Mouse (Mus musculus) limb, embryonic 14.5 days (tissue): ENCODE measurements around the gene Gm5089. TPM values are rescaled to one million over a fixed set of nuclear protein-coding genes. Genes with fewer than 3 reads are reported as not detected.

Experiments used
- ATAC-seq: fragments of 200-750 bp; cut with Nextera tagmentation; 2 replicates; pipeline ENCODE4 v1.8.0; 2017; ENCODE audit warnings: low read depth, moderate number of reproducible peaks, moderate TSS enrichment; ENCODE audit not compliant: low FRiP score
- DNase-seq: peaks from one replicate; pipeline ENCODE4 v3.0.0-alpha.2; 2015; ENCODE audit warnings: low spot score
- H3K27ac ChIP-seq: fragments of 300-500 bp; sonication (generic); replicated peaks from 2 replicates; pipeline ENCODE4 v1.5.1; 2014; ENCODE audit warnings: low read depth, mild to moderate bottlenecking, low read length, moderate library complexity, mixed read lengths
- H3K27me3 ChIP-seq: fragments of 300-500 bp; sonication (generic); 2 replicates; pipeline ENCODE4 v1.6.1; 2014; ENCODE audit warnings: low read length, mixed read lengths; ENCODE audit not compliant: control insufficient read depth, insufficient read depth
- H3K36me3 ChIP-seq: fragments of 300-500 bp; sonication (generic); 2 replicates; pipeline ENCODE4 v1.6.1; 2014; ENCODE audit warnings: mild to moderate bottlenecking, low read length, moderate library complexity, mixed read lengths; ENCODE audit not compliant: control insufficient read depth, insufficient read depth
- H3K4me1 ChIP-seq: fragments of 300-500 bp; sonication (generic); 2 replicates; pipeline ENCODE4 v1.6.1; 2014; ENCODE audit warnings: antibody characterized with exemption, low read length, mixed read lengths; ENCODE audit not compliant: control insufficient read depth, insufficient read depth
- H3K4me2 ChIP-seq: fragments of 300-500 bp; sonication (generic); replicated peaks from 2 replicates; pipeline ENCODE4 v1.6.1; 2014; ENCODE audit warnings: low read depth, mild to moderate bottlenecking, low read length, moderate library complexity; ENCODE audit not compliant: severe bottlenecking
- H3K4me3 ChIP-seq: fragments of 300-500 bp; sonication (generic); replicated peaks from 2 replicates; pipeline ENCODE4 v1.5.1; 2014; ENCODE audit warnings: low read length
- H3K9ac ChIP-seq: fragments of 300-500 bp; sonication (generic); 2 replicates; pipeline ENCODE4 v1.6.1; 2014; ENCODE audit warnings: mild to moderate bottlenecking, low read depth, low read length, moderate library complexity; ENCODE audit not compliant: severe bottlenecking
- H3K9me3 ChIP-seq: fragments of 300-500 bp; sonication (generic); 2 replicates; pipeline ENCODE4 v1.6.1; 2016; ENCODE audit warnings: low read length; ENCODE audit not compliant: control insufficient read depth
- POLR2A ChIP-seq: fragments of 200-500 bp; IDR thresholded peaks from 2 replicates; pipeline ENCODE4 v1.8.0; 2012; ENCODE audit warnings: inconsistent platforms, mild to moderate bottlenecking, moderate library complexity, borderline replicate concordance; ENCODE audit not compliant: insufficient read depth, insufficient read length; ENCODE audit errors: extremely low read depth
- WGBS: fragments of 180-500 bp; shearing (Covaris S2); extraction: QIAGEN DNeasy Blood & Tissue Kit; methylation state at CpG from one replicate; pipeline ENCODE4 v1.1.7; 2014; 5-methylcytosine and 5-hydroxymethylcytosine counted together
- polyA plus RNA-seq, 2 experiments: library from polyadenylated mRNA; depleted of rRNA in 1 of 2; stranded (reverse) in 1 of 2; unstranded in 1 of 2; fragments of >200 nt; fragmentation: Nextera tagmentation in 1 of 2; extraction: Ambion mirVana in 1 of 2; gene quantifications; 2 replicates each; pipeline versions ENCODE4 v1.2.1 to v1.2.3; 2012 to 2014

Gene Gm5089
- polyA plus RNA-seq, 2 experiments = not detected

DNA sequence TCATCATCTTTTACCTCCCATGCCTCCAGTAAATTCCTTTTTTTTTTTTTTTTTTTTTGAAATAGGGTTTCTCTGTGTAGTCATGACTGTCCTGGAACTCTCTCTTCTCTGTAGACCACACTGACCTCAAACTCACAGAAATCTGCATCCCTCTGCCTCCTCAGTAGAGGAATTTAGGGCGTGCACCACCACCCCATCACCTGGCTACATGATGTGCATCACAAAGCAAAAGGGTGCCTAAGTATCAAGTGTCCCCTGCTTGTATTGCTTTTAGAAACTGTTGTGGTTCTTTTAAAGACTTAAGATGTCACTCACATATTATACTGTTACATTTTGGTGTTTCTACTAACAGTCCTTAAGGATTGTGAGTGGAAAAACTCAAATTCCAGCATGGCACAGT lies 57.8 kb downstream of the Gm5089 start:
- WGBS = 78% methylated on average over 1 of the region's 1 CpGs

DNA sequence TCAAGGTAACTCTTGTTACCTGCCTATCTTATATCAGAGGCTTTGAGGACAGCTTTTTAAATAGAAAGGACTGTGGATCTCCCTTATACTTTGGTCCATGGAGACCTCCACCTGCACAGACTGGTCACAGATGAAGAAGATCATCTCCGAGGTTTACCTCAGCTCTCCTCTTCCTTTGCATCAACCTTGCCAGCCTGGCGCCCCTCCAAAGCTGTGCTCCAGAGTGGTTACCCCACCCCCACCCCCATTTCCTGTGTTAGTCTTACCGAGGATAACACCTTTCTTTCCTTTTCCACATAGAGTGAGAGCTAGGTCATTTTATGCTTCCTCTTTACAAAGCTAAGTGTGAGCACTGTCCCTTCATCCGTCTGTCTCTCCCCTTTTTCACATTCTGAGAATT lies 60.0 kb downstream of the Gm5089 start:
- no peak for TF ChIP-seq POLR2A
- Histone ChIP-seq H3K9me3 (no peaks in the 10 kb centered on the region), H3K36me3 (no peaks in the 10 kb centered on the region), H3K9ac (no peak overlapping the region), H3K27ac (no peak overlapping the region), H3K27me3 (peaks cover 19% of the 10 kb centered on the region; the same call in 1 of the 2 replicates), H3K4me2 (no peak overlapping the region), H3K4me1 (no peaks in the 10 kb centered on the region), H3K4me3 (no peak overlapping the region)
- 37% methylated on average over 4 of the region's 4 CpGs for WGBS
- ATAC-seq (no peak), DNase-seq (no peak)

More for the DNA sequence above, 57.8 kb downstream of the Gm5089 start:
- Histone ChIP-seq H3K4me2 (no peak overlapping the region), H3K27me3 (peaks cover 14% of the 10 kb centered on the region; the same call in 1 of the 2 replicates), H3K9ac (no peak overlapping the region), H3K4me3 (no peak overlapping the region), H3K36me3 (no peaks in the 10 kb centered on the region), H3K27ac (no peak overlapping the region), H3K4me1 (no peaks in the 10 kb centered on the region), H3K9me3 (no peaks in the 10 kb centered on the region)
- ATAC-seq (no peak), DNase-seq (no peak)
- no peak for TF ChIP-seq POLR2A

DNA sequence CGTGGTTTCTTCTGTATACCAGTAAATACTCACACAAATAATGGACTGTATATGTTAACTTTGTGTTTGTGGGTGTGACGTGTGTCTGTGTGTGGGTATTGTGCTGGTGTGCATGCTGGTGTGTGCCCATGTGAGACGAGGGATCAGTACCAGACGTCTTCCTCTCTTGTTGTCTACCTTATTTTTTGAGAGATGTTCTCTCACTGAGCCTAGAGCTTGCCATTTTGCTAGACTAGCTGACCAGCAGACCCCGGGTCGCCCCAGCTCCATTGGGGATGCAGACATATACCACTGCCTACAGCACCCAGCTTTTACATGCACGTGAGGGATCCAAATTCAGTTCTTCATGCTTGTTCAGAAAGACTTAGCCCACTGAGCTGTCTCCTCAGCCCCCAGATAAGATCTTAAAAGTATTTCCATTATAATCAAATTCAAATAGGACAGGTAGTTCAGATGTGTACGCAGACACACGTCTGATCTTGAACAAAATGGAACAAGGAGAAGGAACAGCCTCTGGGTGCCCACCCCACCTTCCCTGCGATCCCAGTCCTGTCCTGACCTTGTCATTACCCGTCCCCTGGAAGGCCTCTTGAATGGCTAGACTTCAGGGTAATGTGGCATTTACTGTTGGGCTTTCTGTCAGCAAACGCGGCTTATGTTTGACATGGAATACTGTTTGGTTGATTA lies 61.1 kb downstream of the Gm5089 start:
- H3K36me3 ChIP-seq = no peaks in the 10 kb centered on the region
- WGBS = 87% methylated on average over 13 of the region's 13 CpGs
- no peak overlapping the region for H3K4me2 ChIP-seq
- H3K9me3 ChIP-seq = no peaks in the 10 kb centered on the region
- DNase-seq = no peak
- ATAC-seq = no peak
- H3K4me1 ChIP-seq = no peaks in the 10 kb centered on the region
- no peak overlapping the region for H3K4me3 ChIP-seq
- H3K9ac ChIP-seq = no peak overlapping the region
- H3K27ac ChIP-seq = no peak overlapping the region
- TF ChIP-seq POLR2A = no peak
- peaks cover 29% of the 10 kb centered on the region; the same call in 1 of the 2 replicates for H3K27me3 ChIP-seq

DNA sequence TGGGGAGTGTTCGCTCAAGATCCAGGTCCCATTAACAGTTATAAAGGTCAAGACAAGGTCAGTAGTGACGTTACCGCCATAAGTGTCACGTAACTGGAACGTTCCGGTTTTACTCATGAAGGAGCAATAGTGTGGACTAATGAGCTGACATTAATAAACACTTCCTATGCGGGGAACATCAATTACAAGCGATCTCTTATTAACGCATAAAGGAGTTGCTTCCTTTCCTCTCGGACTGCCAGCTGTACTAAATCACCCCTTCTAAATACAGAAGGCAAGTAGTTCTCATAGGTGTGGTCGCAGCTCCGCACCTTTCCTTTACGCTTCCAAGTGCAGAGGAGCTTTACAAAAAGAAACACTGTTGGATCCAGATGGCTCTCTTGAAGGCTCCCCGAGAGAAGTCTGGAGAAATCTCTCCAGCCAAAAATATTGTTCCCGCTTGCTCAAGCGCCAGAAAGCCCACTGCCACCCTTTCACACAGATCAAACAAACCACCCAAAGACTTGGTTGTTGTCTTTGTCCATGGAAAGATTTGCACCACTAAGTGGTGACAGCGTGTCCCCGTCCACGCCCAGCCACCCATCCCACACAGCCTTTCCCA lies 62.4 kb downstream of the Gm5089 start:
- no peak for DNase-seq
- ATAC-seq = no peak
- H3K9me3 ChIP-seq = no peaks in the 10 kb centered on the region
- 28% methylated on average over 19 of the region's 19 CpGs for WGBS
- H3K4me2 ChIP-seq = no peak overlapping the region
- H3K36me3 ChIP-seq = no peaks in the 10 kb centered on the region
- peaks cover 39% of the 10 kb centered on the region; the same call in 1 of the 2 replicates for H3K27me3 ChIP-seq
- no peak overlapping the region for H3K27ac ChIP-seq
- H3K9ac ChIP-seq = no peak overlapping the region
- no peak overlapping the region for H3K4me3 ChIP-seq
- TF ChIP-seq POLR2A = no peak
- no peaks in the 10 kb centered on the region for H3K4me1 ChIP-seq

DNA sequence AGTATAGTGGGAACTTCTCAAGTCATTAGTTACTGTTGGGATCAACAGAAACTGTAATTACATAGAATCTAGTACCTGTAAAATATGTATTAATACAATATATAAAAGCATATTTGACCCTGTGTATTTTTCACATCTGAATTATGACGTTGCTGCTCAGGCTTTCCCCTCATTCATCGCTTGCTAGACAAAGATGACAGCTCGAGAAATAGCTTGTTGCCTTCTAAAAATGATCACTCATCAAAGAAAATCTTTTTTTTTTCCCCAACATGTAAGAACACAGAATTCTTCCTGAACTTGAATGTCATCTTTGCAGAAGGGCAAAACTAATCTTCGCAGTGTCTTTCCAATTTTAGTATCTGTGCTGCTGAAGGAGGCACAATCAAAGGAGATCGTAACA lies 63.1 kb downstream of the Gm5089 start:
- ATAC-seq = no peak
- Histone ChIP-seq H3K36me3 (no peaks in the 10 kb centered on the region), H3K27ac (no peak overlapping the region), H3K9ac (no peak overlapping the region), H3K27me3 (peaks cover 39% of the 10 kb centered on the region; the same call in 1 of the 2 replicates), H3K4me2 (no peak overlapping the region), H3K9me3 (no peaks in the 10 kb centered on the region), H3K4me1 (no peaks in the 10 kb centered on the region), H3K4me3 (no peak overlapping the region)
- no peak for TF ChIP-seq POLR2A
- WGBS = 80% methylated on average over 5 of the region's 5 CpGs
- no peak for DNase-seq
